Mouse (Mus musculus) C2C12 (cell line): ENCODE measurements around the gene Slc9a1. TPM values are rescaled to one million over a fixed set of nuclear protein-coding genes. Genes with fewer than 3 reads are reported as not detected.

ENCODE experiments used
- H3K27me3 ChIP-seq: one replicate; pipeline ENCODE4 v1.6.1; 2011; ENCODE audit not compliant: control insufficient read depth, insufficient read depth, insufficient read length
- H3K36me3 ChIP-seq: one replicate; pipeline ENCODE4 v1.6.1; 2011; ENCODE audit not compliant: control insufficient read depth, insufficient read depth
- H3K4me3 ChIP-seq: one replicate; pipeline ENCODE4 v1.5.1; 2011; ENCODE audit warnings: mild to moderate bottlenecking, control low read depth; ENCODE audit not compliant: poor library complexity, insufficient read depth, severe bottlenecking
- H3K79me2 ChIP-seq: one replicate; pipeline ENCODE4 v1.6.1; 2011; ENCODE audit not compliant: control insufficient read depth, insufficient read depth
- H3K79me3 ChIP-seq: one replicate; pipeline ENCODE4 v1.6.1; 2011; ENCODE audit warnings: low read depth, control low read depth
- H3ac ChIP-seq: one replicate; pipeline ENCODE3; 2011; ENCODE audit warnings: low read depth; ENCODE audit not compliant: control insufficient read depth, insufficient read length
- CEBPB ChIP-seq: IDR thresholded peaks from one replicate; pipeline ENCODE4 v1.6.1; 2011; ENCODE audit warnings: low read depth, mild to moderate bottlenecking, control low read depth, moderate library complexity
- CTCF ChIP-seq: IDR thresholded peaks from one replicate; pipeline ENCODE4 v1.5.1; 2011; ENCODE audit not compliant: control insufficient read depth, insufficient read depth, insufficient read length
- FOSL1 ChIP-seq: IDR thresholded peaks from one replicate; pipeline ENCODE4 v1.8.0; 2011; ENCODE audit warnings: mild to moderate bottlenecking, low read length; ENCODE audit not compliant: poor library complexity, insufficient read depth, severe bottlenecking
- MAX ChIP-seq: IDR thresholded peaks from one replicate; pipeline ENCODE4 v1.6.1; 2011; ENCODE audit warnings: mild to moderate bottlenecking, control low read depth
- MYOD1 ChIP-seq: IDR thresholded peaks from one replicate; pipeline ENCODE4 v1.6.1; 2011; ENCODE audit warnings: low read depth; ENCODE audit not compliant: control insufficient read depth, insufficient read length
- MYOG ChIP-seq: IDR thresholded peaks from one replicate; pipeline ENCODE4 v1.6.1; 2011; ENCODE audit not compliant: control insufficient read depth, insufficient read length; ENCODE audit errors: extremely low read depth
- USF1 ChIP-seq: IDR thresholded peaks from one replicate; pipeline ENCODE4 v1.6.1; 2011; ENCODE audit warnings: low read depth, mild to moderate bottlenecking, control low read depth, moderate library complexity
- polyA plus RNA-seq: library from polyadenylated mRNA; unstranded; fragments of >200 nt; fragmentation: generic; extraction: Trizol; gene quantifications from one replicate; pipeline ENCODE4 v1.2.1, GENCODE M21; 2012; ENCODE audit warnings: missing spikeins

The Slc9a1 gene
- polyA plus RNA-seq, 1 experiment = 19.4 TPM

DNA sequence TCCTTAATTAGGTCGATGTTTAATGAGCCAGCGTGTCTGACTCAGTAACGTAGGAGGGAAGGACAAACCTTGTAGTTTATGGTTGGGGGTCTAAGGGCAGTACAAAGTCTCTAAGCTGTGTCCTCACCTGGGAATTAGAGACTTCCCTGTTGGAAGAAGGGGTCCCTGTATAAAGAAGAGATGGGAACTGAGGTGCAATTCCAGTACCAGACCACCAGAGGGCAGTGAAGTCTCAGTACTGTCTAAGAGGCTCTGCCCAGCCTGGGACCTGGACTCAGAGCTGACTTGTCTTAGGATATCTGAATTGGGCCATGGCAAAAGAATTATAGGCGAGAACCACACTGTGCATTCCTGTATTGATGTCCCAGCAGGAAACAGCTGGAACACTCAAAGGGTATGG is 54.6 kb downstream of the Slc9a1 start:
- TF ChIP-seq USF1 (no peak), CTCF (peak; percentile 49)
- H3K79me2 ChIP-seq = no peaks in the 10 kb centered on the region
- H3K36me3 ChIP-seq = peaks cover 4% of the 10 kb centered on the region
- no peak overlapping the region for H3K4me3 ChIP-seq
- no peaks in the 10 kb centered on the region for H3K79me3 ChIP-seq
- H3K27me3 ChIP-seq = no peaks in the 10 kb centered on the region
- no peak overlapping the region for H3ac ChIP-seq

DNA sequence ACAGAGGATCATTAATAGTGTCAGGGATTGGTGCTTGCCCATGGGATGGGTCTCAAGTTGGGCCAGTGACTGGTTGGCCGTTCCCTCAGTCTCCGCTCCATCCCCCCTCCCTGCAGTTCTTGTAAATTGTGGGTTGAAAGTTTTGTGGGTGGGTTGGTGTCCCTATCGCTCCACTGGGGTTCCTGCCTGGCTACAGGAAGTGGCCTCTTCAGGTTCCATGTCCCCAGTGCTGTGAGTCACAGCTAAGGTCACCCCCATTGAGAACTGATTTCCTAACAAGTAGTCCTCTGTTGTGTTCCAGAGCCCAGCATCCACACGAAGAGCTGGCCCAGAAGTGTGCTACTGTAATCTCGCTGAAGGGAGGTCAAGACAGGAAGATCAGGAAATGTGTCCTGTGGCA is 56.6 kb downstream of the Slc9a1 start:
- Histone ChIP-seq H3K79me2 (no peaks in the 10 kb centered on the region), H3K27me3 (no peaks in the 10 kb centered on the region), H3ac (no peak overlapping the region), H3K4me3 (no peak overlapping the region), H3K36me3 (peaks cover 4% of the 10 kb centered on the region), H3K79me3 (no peaks in the 10 kb centered on the region)
- TF ChIP-seq MYOD1 (no peak), CEBPB (no peak), USF1 (no peak), MYOG (no peak), FOSL1 (no peak), MAX (no peak), CTCF (no peak)

- Histone ChIP-seq H3K27me3 (no peaks in the 10 kb centered on the region), H3ac (no peak overlapping the region), H3K36me3 (no peaks in the 10 kb centered on the region), H3K4me3 (no peak overlapping the region), H3K79me3 (no peaks in the 10 kb centered on the region), H3K79me2 (no peaks in the 10 kb centered on the region)
- TF ChIP-seq MYOD1 (no peak), MYOG (no peak), CTCF (no peak), CEBPB (no peak), USF1 (no peak)
These were observed 62.0 kb downstream of the Slc9a1 start for GRCm38 (mm10) chr4:133431508-133431907.

GRCm38 (mm10) chr4:133432560-133433171 is 63.2 kb downstream of the Slc9a1 start:
- Histone ChIP-seq H3K36me3 (no peaks in the 10 kb centered on the region), H3K27me3 (no peaks in the 10 kb centered on the region), H3K79me2 (no peaks in the 10 kb centered on the region), H3ac (no peak overlapping the region), H3K79me3 (no peaks in the 10 kb centered on the region), H3K4me3 (no peak overlapping the region)
- no peak for TF ChIP-seq CTCF
- TF ChIP-seq MAX = no peak
- no peak for TF ChIP-seq FOSL1
- TF ChIP-seq CEBPB = no peak
- no peak for TF ChIP-seq MYOD1
- no peak for TF ChIP-seq MYOG
- no peak for TF ChIP-seq USF1

GRCm38 (mm10) chr4:133435921-133436320 is 66.4 kb downstream of the Slc9a1 start:
- no peak overlapping the region for H3ac ChIP-seq
- TF ChIP-seq MYOG = no peak
- TF ChIP-seq USF1 = no peak
- no peak for TF ChIP-seq FOSL1
- TF ChIP-seq CEBPB = no peak
- no peak for TF ChIP-seq MYOD1
- TF ChIP-seq MAX = no peak
- no peak for TF ChIP-seq CTCF
- H3K36me3 ChIP-seq = no peaks in the 10 kb centered on the region

More at GRCm38 (mm10) chr4:133435921-133436320, 66.4 kb downstream of the Slc9a1 start:
- H3K4me3 ChIP-seq = no peak overlapping the region
- H3K79me3 ChIP-seq = no peaks in the 10 kb centered on the region
- no peaks in the 10 kb centered on the region for H3K27me3 ChIP-seq
- H3K79me2 ChIP-seq = no peaks in the 10 kb centered on the region
